Mouse (Mus musculus) liver, embryonic 14.5 days (tissue): Measurements from ENCODE around the gene Gm37240. TPM values are rescaled to one million over a fixed set of nuclear protein-coding genes. Genes with fewer than 3 reads are reported as not detected.

ENCODE experiments used
- ATAC-seq: fragments of 200-750 bp; cut with Nextera tagmentation; 2 replicates; pipeline ENCODE4 v1.8.0; 2017; ENCODE audit warnings: moderate number of reproducible peaks, mild to moderate bottlenecking, moderate library complexity; ENCODE audit not compliant: insufficient read depth
- DNase-seq, 3 experiments: peaks; one replicate each; pipeline ENCODE4 v3.0.0-alpha.2; 2012 to 2013; ENCODE audit warnings: low read depth in 3 of 3, low spot score in 3 of 3
- H3K27ac ChIP-seq: fragments of 300-500 bp; sonication (generic); 2 replicates; pipeline ENCODE4 v1.5.1; 2014; ENCODE audit warnings: moderate library complexity, mild to moderate bottlenecking, control low read depth, inconsistent platforms
- H3K27me3 ChIP-seq: fragments of 300-500 bp; sonication (generic); 2 replicates; pipeline ENCODE4 v1.6.1; 2014; ENCODE audit warnings: mild to moderate bottlenecking, low read length, moderate library complexity; ENCODE audit not compliant: control insufficient read depth, insufficient read depth
- H3K36me3 ChIP-seq: fragments of 300-500 bp; sonication (generic); replicated peaks from 2 replicates; pipeline ENCODE4 v1.6.1; 2014; ENCODE audit warnings: low read depth; ENCODE audit not compliant: control insufficient read depth, insufficient read depth
- H3K4me1 ChIP-seq, 2 experiments: fragments of 200-500 bp in 1 of 2; fragments of 300-500 bp in 1 of 2; sonication (generic) in 1 of 2; replicated peaks; 2 replicates each; pipeline ENCODE4 v1.6.1; 2012 to 2014; ENCODE audit warnings: antibody characterized with exemption in 1 of 2, inconsistent platforms in 1 of 2, low read length in 1 of 2; ENCODE audit not compliant: control insufficient read depth in 2 of 2, insufficient read depth in 2 of 2
- H3K4me2 ChIP-seq: fragments of 300-500 bp; sonication (generic); 2 replicates; pipeline ENCODE4 v1.6.1; 2014; ENCODE audit warnings: low read depth, mild to moderate bottlenecking, control low read depth, moderate library complexity
- H3K4me3 ChIP-seq, 2 experiments: fragments of 200-500 bp in 1 of 2; fragments of 300-500 bp in 1 of 2; sonication (generic) in 1 of 2; 2 replicates each; pipeline ENCODE4 v1.5.1; 2012 to 2014; ENCODE audit warnings: low read depth in 2 of 2, low read length in 2 of 2, mild to moderate bottlenecking in 2 of 2, control low read depth in 1 of 2, inconsistent platforms in 1 of 2, moderate library complexity in 1 of 2; ENCODE audit not compliant: insufficient read depth in 1 of 2
- H3K9ac ChIP-seq: fragments of 300-500 bp; sonication (generic); replicated peaks from 2 replicates; pipeline ENCODE4 v1.6.1; 2014; ENCODE audit warnings: mild to moderate bottlenecking, control low read depth, moderate library complexity
- H3K9me3 ChIP-seq: fragments of 300-500 bp; sonication (generic); 2 replicates; pipeline ENCODE4 v1.6.1; 2016; ENCODE audit warnings: low read length, mixed read lengths; ENCODE audit not compliant: control insufficient read depth
- CTCF ChIP-seq: IDR thresholded peaks from 2 replicates; pipeline ENCODE4 v1.5.1; 2016; ENCODE audit warnings: antibody characterized with exemption, low read depth, control low read depth
- EP300 ChIP-seq: IDR thresholded peaks from 2 replicates; pipeline ENCODE4 v1.6.1; 2016; ENCODE audit warnings: antibody characterized with exemption, low read depth
- WGBS: fragments of 180-500 bp; shearing (Covaris S2); extraction: QIAGEN DNeasy Blood & Tissue Kit; methylation state at CpG from one replicate; pipeline ENCODE4 v1.1.7; 2014; ENCODE audit not compliant: insufficient replicate concordance; 5-methylcytosine and 5-hydroxymethylcytosine counted together
- polyA plus RNA-seq, 2 experiments: library from polyadenylated mRNA; depleted of rRNA in 1 of 2; stranded (reverse) in 1 of 2; unstranded in 1 of 2; fragments of >200 nt; fragmentation: Nextera tagmentation in 1 of 2; extraction: Ambion mirVana in 1 of 2; gene quantifications; 2 replicates each; pipeline versions ENCODE4 v1.2.1 to v1.2.3; 2012 to 2014

Gm37240 gene
- polyA plus RNA-seq, 2 experiments, result 0.03 to 0.30 TPM

DNA sequence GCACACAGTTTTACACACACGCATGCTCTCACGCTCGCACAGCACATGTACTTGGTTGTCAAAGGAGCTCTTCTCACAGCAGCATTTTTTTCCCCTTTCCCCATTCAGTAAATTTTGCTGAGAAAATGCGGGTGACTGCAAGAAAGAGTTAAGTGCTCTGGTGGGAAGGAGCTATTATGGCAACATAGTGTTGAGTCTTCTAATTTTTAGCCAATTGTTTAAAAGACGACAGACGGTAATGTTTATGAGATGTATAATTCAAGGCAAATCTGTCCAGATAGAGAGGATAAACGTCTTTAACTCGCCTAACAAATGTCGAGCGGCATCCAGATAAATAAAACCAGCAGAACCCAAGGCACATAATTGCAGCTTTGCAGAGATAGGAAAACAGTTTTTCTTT is 726.5 kb downstream of the Gm37240 start:
- H3K27ac ChIP-seq, result no peak overlapping the region
- no peaks in the 10 kb centered on the region for H3K36me3 ChIP-seq
- no peaks in the 10 kb centered on the region for H3K27me3 ChIP-seq
- H3K9me3 ChIP-seq, result no peaks in the 10 kb centered on the region
- ATAC-seq, result no peak
- DNase-seq, result no peak
- no peak overlapping the region for H3K4me2 ChIP-seq
- H3K4me3 ChIP-seq, result no peak overlapping the region
- H3K4me1 ChIP-seq, result no peaks in the 10 kb centered on the region
- WGBS, result 69% methylated on average over 10 of the region's 10 CpGs
- TF ChIP-seq EP300 (no peak), CTCF (no peak)
- no peak overlapping the region for H3K9ac ChIP-seq

DNA sequence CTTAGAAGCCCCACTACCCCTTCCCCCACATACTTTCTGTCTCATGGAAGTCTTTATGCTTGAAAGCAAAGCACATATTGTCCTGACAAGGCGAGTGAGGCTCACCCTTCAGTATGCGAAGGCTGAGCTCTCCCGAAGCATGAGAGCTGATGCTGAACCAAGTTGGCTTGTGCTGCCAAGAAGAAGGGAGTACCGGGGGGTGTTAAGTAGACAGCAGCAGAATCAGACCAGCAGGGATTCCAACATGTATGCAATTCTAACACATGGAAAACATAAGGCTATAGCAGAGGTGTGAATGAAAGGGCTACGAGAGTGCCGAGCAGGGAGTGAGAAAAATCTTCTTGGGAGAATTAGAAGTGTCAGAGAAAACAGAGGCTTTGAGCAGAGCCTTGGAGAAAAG is 727.7 kb downstream of the Gm37240 start:
- Histone ChIP-seq H3K4me1 (no peaks in the 10 kb centered on the region), H3K27ac (no peak overlapping the region), H3K9ac (no peak overlapping the region), H3K4me3 (no peak overlapping the region), H3K36me3 (no peaks in the 10 kb centered on the region), H3K4me2 (no peak overlapping the region), H3K27me3 (no peaks in the 10 kb centered on the region), H3K9me3 (no peaks in the 10 kb centered on the region)
- ATAC-seq (no peak), DNase-seq (no peak)
- WGBS, result 63% methylated on average over 6 of the region's 6 CpGs
- TF ChIP-seq CTCF, result no peak
- no peak for TF ChIP-seq EP300

DNA sequence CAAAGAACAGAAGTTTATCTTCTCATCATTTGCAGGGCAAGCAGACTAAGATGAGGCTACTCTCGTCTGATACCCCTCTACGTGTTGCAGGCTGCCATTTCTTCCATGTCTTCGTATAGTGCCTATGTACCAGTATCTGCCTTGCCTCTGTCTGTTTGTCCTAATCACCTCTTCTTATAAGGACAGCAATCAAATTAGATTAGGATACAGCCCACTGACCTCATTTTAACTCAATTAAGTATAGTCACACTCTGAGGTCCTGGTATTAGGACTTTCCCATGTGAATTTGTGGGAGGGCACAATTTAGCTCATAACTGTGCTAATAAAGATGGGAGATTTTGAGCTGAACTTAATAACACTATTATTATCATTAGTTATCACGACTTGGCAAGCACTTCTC is 738.5 kb downstream of the Gm37240 start:
- Histone ChIP-seq H3K27ac (no peak overlapping the region), H3K4me3 (no peak overlapping the region), H3K4me2 (no peak overlapping the region), H3K9me3 (no peaks in the 10 kb centered on the region), H3K9ac (no peak overlapping the region), H3K4me1 (no peaks in the 10 kb centered on the region), H3K36me3 (no peaks in the 10 kb centered on the region), H3K27me3 (no peaks in the 10 kb centered on the region)
- TF ChIP-seq CTCF, result no peak
- no peak for TF ChIP-seq EP300
- DNase-seq, result no peak
- no peak for ATAC-seq
- WGBS, result 50% methylated on average over 4 of the region's 4 CpGs

DNA sequence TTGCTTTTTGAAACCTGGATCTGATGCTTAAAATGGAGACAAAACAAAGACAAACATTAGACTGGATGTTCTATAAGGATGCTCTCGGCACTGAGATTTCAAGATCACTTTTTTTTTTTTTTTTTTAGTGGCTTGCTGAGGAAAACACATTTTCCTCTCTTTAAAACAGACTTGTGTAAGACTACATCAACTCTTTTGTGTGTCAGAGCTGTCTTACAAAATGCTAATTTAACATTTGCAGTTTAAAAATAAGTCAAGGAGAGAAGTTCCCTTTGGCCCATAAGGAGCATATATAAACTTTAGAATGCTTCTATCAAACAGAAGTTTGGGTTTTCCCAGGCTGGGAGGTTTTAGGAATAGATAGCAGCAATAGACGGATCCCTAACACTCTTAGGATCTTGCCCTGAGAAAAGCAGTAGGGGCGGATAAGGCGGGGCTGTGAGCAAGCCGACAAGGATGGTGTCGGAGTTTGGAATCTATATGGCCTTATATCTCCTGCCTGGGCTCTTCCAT is 739.2 kb downstream of the Gm37240 start:
- H3K4me1 ChIP-seq, result no peaks in the 10 kb centered on the region
- H3K4me2 ChIP-seq, result no peak overlapping the region

DNA sequence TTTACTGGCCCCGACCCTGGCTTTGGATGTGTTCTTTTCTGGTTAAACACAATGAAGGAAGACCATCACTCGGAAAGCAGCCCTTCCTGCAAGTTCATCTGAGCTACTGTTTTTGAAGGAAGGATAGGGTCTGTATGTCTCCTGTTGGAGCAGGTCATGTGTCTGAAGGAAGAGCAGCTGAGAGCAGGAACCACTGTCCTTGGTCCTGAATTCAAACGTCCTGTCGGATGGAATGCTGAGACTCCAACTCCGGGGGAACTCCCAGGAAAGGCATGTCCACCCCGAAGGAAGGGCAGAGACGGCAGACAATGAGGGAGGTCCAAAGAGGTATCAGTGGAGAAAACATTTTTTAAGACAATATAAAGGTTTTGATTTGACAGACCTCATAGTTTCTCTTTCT is 741.8 kb downstream of the Gm37240 start:
- ATAC-seq (no peak), DNase-seq (no peak)
- Histone ChIP-seq H3K27me3 (no peaks in the 10 kb centered on the region), H3K4me1 (no peaks in the 10 kb centered on the region), H3K4me2 (no peak overlapping the region), H3K4me3 (no peak overlapping the region), H3K9ac (no peak overlapping the region), H3K36me3 (no peaks in the 10 kb centered on the region), H3K9me3 (no peaks in the 10 kb centered on the region), H3K27ac (no peak overlapping the region)
- WGBS, result 26% methylated on average over 7 of the region's 7 CpGs
- TF ChIP-seq CTCF, result no peak
- TF ChIP-seq EP300, result no peak

More for the DNA sequence above, 739.2 kb downstream of the Gm37240 start:
- no peaks in the 10 kb centered on the region for H3K36me3 ChIP-seq
- H3K9ac ChIP-seq, result no peak overlapping the region
- no peak overlapping the region for H3K4me3 ChIP-seq
- H3K27ac ChIP-seq, result no peak overlapping the region
- no peaks in the 10 kb centered on the region for H3K9me3 ChIP-seq
- no peak for TF ChIP-seq CTCF
- no peak for TF ChIP-seq EP300
- no peak for ATAC-seq
- DNase-seq, result no peak
- WGBS, result 62% methylated on average over 6 of the region's 6 CpGs
- H3K27me3 ChIP-seq, result no peaks in the 10 kb centered on the region
